Mouse (Mus musculus) lung, postnatal 36 days (tissue): ENCODE measurements around the gene Ppp1r9b.

Experiments used
- DNase-seq: peaks from one replicate; pipeline ENCODE4 v3.0.0; 2022; ENCODE audit warnings: mixed read lengths

Ppp1r9b gene

GRCm38 (mm10) chr11:95053062-95053461 lies 62.2 kb downstream of the Ppp1r9b start:
- DNase-seq = no peak
